Mouse (Mus musculus): ENCODE measurements around the gene Slc15a5.

- TF ChIP-seq CTCF (IDR thresholded peaks at IDR 0.05; ENCODE audit: control insufficient read depth, insufficient read depth, insufficient replicate concordance, low read depth, low read length): no peak
- TF ChIP-seq POLR2A (IDR thresholded peaks at IDR 0.05; ENCODE audit: control insufficient read depth, low read depth, low read length): no peak
These were observed 116.9 kb downstream of the Slc15a5 start for GRCm38 (mm10) chr6:137962836-137963235.
